Mouse (Mus musculus): ENCODE results near the gene Slfnl1.

Slfnl1 gene

GRCm38 (mm10) chr4:120531986-120532385, at the start of gene Slfnl1:
Gene Slfnl1 (plus strand): TSS chr4:120532231.
- DNase-seq = no peak

- DNase-seq = no peak
Observed at GRCm38 (mm10) chr4:120487707-120488106, 44.3 kb upstream of the Slfnl1 start.

- no peak for DNase-seq
Observed at GRCm38 (mm10) chr4:120506955-120507354, 25.1 kb upstream of the Slfnl1 start.

GRCm38 (mm10) chr4:120511203-120511602, 20.8 kb upstream of the Slfnl1 start:
- no peak for DNase-seq

- DNase-seq = no peak
Observed at GRCm38 (mm10) chr4:120514366-120514765, 17.7 kb upstream of the Slfnl1 start.

- no peak for DNase-seq
Observed at GRCm38 (mm10) chr4:120516491-120516890, 15.5 kb upstream of the Slfnl1 start.

- DNase-seq = no peak
Observed at GRCm38 (mm10) chr4:120516907-120517306, 15.1 kb upstream of the Slfnl1 start.

GRCm38 (mm10) chr4:120517335-120517734, 14.7 kb upstream of the Slfnl1 start:
- DNase-seq = no peak

GRCm38 (mm10) chr4:120521761-120522160, 10.3 kb upstream of the Slfnl1 start:
- no peak for DNase-seq

- no peak for DNase-seq
Observed at GRCm38 (mm10) chr4:120522351-120522750, 9.7 kb upstream of the Slfnl1 start.

GRCm38 (mm10) chr4:120523092-120523491, 8.9 kb upstream of the Slfnl1 start:
- DNase-seq = no peak

- no peak for DNase-seq
Observed at GRCm38 (mm10) chr4:120528171-120528570, 3.9 kb upstream of the Slfnl1 start.

- DNase-seq = no peak
Observed at GRCm38 (mm10) chr4:120538664-120539063, 6.6 kb downstream of the Slfnl1 start.

GRCm38 (mm10) chr4:120544896-120545295, 12.9 kb downstream of the Slfnl1 start:
- no peak for DNase-seq

GRCm38 (mm10) chr4:120556592-120556991, 24.6 kb downstream of the Slfnl1 start:
- DNase-seq = no peak

- no peak for DNase-seq
Observed at GRCm38 (mm10) chr4:120565726-120566125, 33.7 kb downstream of the Slfnl1 start.

- DNase-seq = no peak
Observed at GRCm38 (mm10) chr4:120568005-120568404, 36.0 kb downstream of the Slfnl1 start.

GRCm38 (mm10) chr4:120569025-120569424, 37.0 kb downstream of the Slfnl1 start:
- DNase-seq = no peak

GRCm38 (mm10) chr4:120569486-120570437, 37.7 kb downstream of the Slfnl1 start, which contains the start of gene Ctps:
Gene Ctps (minus strand): TSS chr4:120570276.
- DNase-seq = peak; percentile 95

- no peak for DNase-seq
Observed at GRCm38 (mm10) chr4:120570438-120571069, 38.5 kb downstream of the Slfnl1 start.

GRCm38 (mm10) chr4:120571070-120571464, 39.0 kb downstream of the Slfnl1 start:
- DNase-seq = no peak

GRCm38 (mm10) chr4:120571691-120572090, 39.7 kb downstream of the Slfnl1 start:
- no peak for DNase-seq

- DNase-seq = no peak
Observed at GRCm38 (mm10) chr4:120580894-120581293, 48.9 kb downstream of the Slfnl1 start.

- DNase-seq = no peak
Observed at GRCm38 (mm10) chr4:120581711-120582110, 49.7 kb downstream of the Slfnl1 start.

All from right cerebral cortex, postnatal 14 days (tissue).